Mouse (Mus musculus) small intestine, adult 2 months (tissue): ENCODE measurements around the gene Mycn. TPM values are rescaled to one million over a fixed set of nuclear protein-coding genes. Genes with fewer than 3 reads are reported as not detected.

Experiments
- H3K27ac ChIP-seq: fragments of 200-500 bp; 2 replicates; pipeline ENCODE4 v1.5.1; 2012; ENCODE audit warnings: low read depth, low read length, control low read depth, inconsistent platforms; ENCODE audit not compliant: insufficient read depth
- H3K27me3 ChIP-seq: fragments of 200-500 bp; 2 replicates; pipeline ENCODE4 v1.6.1; 2012; ENCODE audit warnings: mild to moderate bottlenecking, moderate library complexity, low read length, inconsistent platforms; ENCODE audit not compliant: control insufficient read depth, insufficient read depth
- H3K36me3 ChIP-seq: fragments of 200-500 bp; 2 replicates; pipeline ENCODE4 v1.6.1; 2012; ENCODE audit warnings: mild to moderate bottlenecking, low read length, control low read depth, inconsistent platforms; ENCODE audit not compliant: control insufficient read depth, insufficient read depth
- H3K4me1 ChIP-seq: fragments of 200-500 bp; 2 replicates; pipeline ENCODE4 v1.6.1; 2012; ENCODE audit warnings: low read length, inconsistent platforms, mixed read lengths; ENCODE audit not compliant: control insufficient read depth, insufficient read depth, insufficient read length
- H3K4me3 ChIP-seq: fragments of 200-500 bp; 2 replicates; pipeline ENCODE4 v1.5.1; 2012; ENCODE audit warnings: low read depth, mild to moderate bottlenecking, control low read depth, inconsistent platforms, low read length, moderate library complexity
- CTCF ChIP-seq: fragments of 200-500 bp; IDR thresholded peaks from 2 replicates; pipeline ENCODE4 v1.5.1; 2012; ENCODE audit warnings: low read depth, mild to moderate bottlenecking, control low read depth, inconsistent platforms, low read length, moderate library complexity, mixed read lengths; ENCODE audit not compliant: insufficient replicate concordance, insufficient read length; ENCODE audit errors: extremely low read depth
- POLR2A ChIP-seq: fragments of 200-500 bp; IDR thresholded peaks from 2 replicates; pipeline ENCODE4 v1.6.1; 2012; ENCODE audit warnings: low read depth, mild to moderate bottlenecking, control low read depth, inconsistent platforms, low read length, moderate library complexity
- WGBS: fragments of 180-500 bp; shearing (Covaris S2); methylation state at CpG from one replicate; pipeline ENCODE4 v1.1.7; 2018; 5-methylcytosine and 5-hydroxymethylcytosine counted together
- polyA plus RNA-seq: library from polyadenylated mRNA; depleted of rRNA; stranded (reverse); fragments of >200 nt; gene quantifications from 2 replicates; pipeline ENCODE4 v1.2.3, GENCODE M21; 2012

Mycn gene
- polyA plus RNA-seq, 1 experiment, result 2.1 TPM

- Histone ChIP-seq H3K27me3 (no peaks in the 10 kb centered on the region), H3K4me3 (peak overlapping the region; percentile 75), H3K27ac (no peak overlapping the region; the same call in 1 of the 2 replicates), H3K4me1 (peaks cover 15% of the 10 kb centered on the region), H3K36me3 (peaks cover 4% of the 10 kb centered on the region; the same call in 1 of the 2 replicates)
- TF ChIP-seq POLR2A, result no peak
- TF ChIP-seq CTCF, result peak; percentile 54; the same call in 1 of the 2 replicates
- WGBS, result under 1% methylated on average over 12 of the region's 12 CpGs
Observed at GRCm38 (mm10) chr12:12938850-12939249, 2.9 kb downstream of the Mycn start.

GRCm38 (mm10) chr12:12938361-12938760, 3.4 kb downstream of the Mycn start:
- peak overlapping the region; percentile 75; the same call in 1 of the 2 replicates for H3K4me3 ChIP-seq
- 5% methylated on average over 7 of the region's 7 CpGs for WGBS
- TF ChIP-seq POLR2A (no peak), CTCF (no peak)
- no peaks in the 10 kb centered on the region for H3K27me3 ChIP-seq
- H3K4me1 ChIP-seq, result peaks cover 15% of the 10 kb centered on the region
- H3K27ac ChIP-seq, result no peak overlapping the region; the same call in 1 of the 2 replicates
- peaks cover 4% of the 10 kb centered on the region; the same call in 1 of the 2 replicates for H3K36me3 ChIP-seq

GRCm38 (mm10) chr12:12937746-12938145, 4.0 kb downstream of the Mycn start:
- Histone ChIP-seq H3K36me3 (peaks cover 4% of the 10 kb centered on the region; the same call in 1 of the 2 replicates), H3K27me3 (no peaks in the 10 kb centered on the region), H3K4me1 (peaks cover 15% of the 10 kb centered on the region), H3K27ac (no peak overlapping the region), H3K4me3 (no peak overlapping the region)
- TF ChIP-seq CTCF (no peak), POLR2A (no peak)
- WGBS, result 54% methylated on average over 9 of the region's 9 CpGs

GRCm38 (mm10) chr12:12937088-12937487, 4.6 kb downstream of the Mycn start:
- 81% methylated on average over 30 of the region's 30 CpGs for WGBS
- no peak overlapping the region for H3K4me3 ChIP-seq
- TF ChIP-seq POLR2A (no peak), CTCF (no peak)
- H3K4me1 ChIP-seq, result peaks cover 15% of the 10 kb centered on the region
- H3K36me3 ChIP-seq, result peaks cover 4% of the 10 kb centered on the region; the same call in 1 of the 2 replicates
- no peak overlapping the region for H3K27ac ChIP-seq
- no peaks in the 10 kb centered on the region for H3K27me3 ChIP-seq

GRCm38 (mm10) chr12:12932238-12932637, 9.5 kb downstream of the Mycn start:
- 84% methylated on average over 7 of the region's 7 CpGs for WGBS
- Histone ChIP-seq H3K4me1 (peaks cover 5% of the 10 kb centered on the region; the same call in 1 of the 2 replicates), H3K27ac (no peak overlapping the region), H3K4me3 (no peak overlapping the region), H3K36me3 (peaks cover 4% of the 10 kb centered on the region; the same call in 1 of the 2 replicates), H3K27me3 (no peaks in the 10 kb centered on the region)
- no peak for TF ChIP-seq POLR2A
- no peak for TF ChIP-seq CTCF

- 31% methylated on average over 3 of the region's 3 CpGs for WGBS
- TF ChIP-seq CTCF (no peak), POLR2A (no peak)
- H3K36me3 ChIP-seq, result no peaks in the 10 kb centered on the region
Observed at GRCm38 (mm10) chr12:12928239-12928638, 13.5 kb downstream of the Mycn start.

GRCm38 (mm10) chr12:12926975-12927527, 14.7 kb downstream of the Mycn start:
- TF ChIP-seq CTCF (no peak), POLR2A (no peak)
- Histone ChIP-seq H3K4me1 (peaks cover 5% of the 10 kb centered on the region; the same call in 1 of the 2 replicates), H3K27ac (no peak overlapping the region), H3K36me3 (no peaks in the 10 kb centered on the region), H3K27me3 (no peaks in the 10 kb centered on the region), H3K4me3 (no peak overlapping the region)
- WGBS, result 97% methylated on average over 3 of the region's 3 CpGs

More at GRCm38 (mm10) chr12:12928239-12928638, 13.5 kb downstream of the Mycn start:
- Histone ChIP-seq H3K27ac (no peak overlapping the region), H3K4me1 (peaks cover 5% of the 10 kb centered on the region; the same call in 1 of the 2 replicates), H3K27me3 (no peaks in the 10 kb centered on the region), H3K4me3 (no peak overlapping the region)
